Mouse (Mus musculus) MEL (cell line): ENCODE data around the gene Hoxc6. TPM values are rescaled to one million over a fixed set of nuclear protein-coding genes. Genes with fewer than 3 reads are reported as not detected.

Experiments
- DNase-seq: peaks from one replicate; pipeline ENCODE4 v3.0.0; 2011; ENCODE audit warnings: low read depth, low spot score
- H3K27ac ChIP-seq: 2 replicates; pipeline ENCODE4 v1.5.1; 2012; ENCODE audit warnings: low read depth, mild to moderate bottlenecking, control low read depth, low read length, moderate library complexity; ENCODE audit not compliant: control insufficient read depth
- H3K27me3 ChIP-seq, 2 experiments: fragments of 150-350 bp in 1 of 2; sonication (generic) in 1 of 2; 2 replicates each; pipeline ENCODE4 v1.6.1; 2012; ENCODE audit warnings: low read length in 2 of 2, mild to moderate bottlenecking in 2 of 2, improper control_type of control experiment in 1 of 2, moderate library complexity in 1 of 2; ENCODE audit not compliant: insufficient read depth in 2 of 2, control insufficient read depth in 1 of 2
- H3K36me3 ChIP-seq, 2 experiments: 2 replicates each; pipeline ENCODE4 v1.6.1; 2012 to 2014; ENCODE audit warnings: low read length in 2 of 2, improper control_type of control experiment in 1 of 2, inconsistent platforms in 1 of 2, mild to moderate bottlenecking in 1 of 2; ENCODE audit not compliant: insufficient read depth in 2 of 2, control insufficient read depth in 1 of 2
- H3K4me1 ChIP-seq, 2 experiments: fragments of 150-350 bp in 1 of 2; sonication (generic) in 1 of 2; 2 replicates each; pipeline ENCODE4 v1.6.1; 2012; ENCODE audit warnings: low read length in 2 of 2, improper control_type of control experiment in 1 of 2, mild to moderate bottlenecking in 1 of 2; ENCODE audit not compliant: insufficient read depth in 2 of 2, control insufficient read depth in 1 of 2
- H3K4me3 ChIP-seq, 2 experiments: fragments of 150-350 bp in 1 of 2; sonication (generic) in 1 of 2; 2 replicates each; pipeline ENCODE4 v1.5.1; 2012; ENCODE audit warnings: low read depth in 2 of 2, low read length in 2 of 2, mild to moderate bottlenecking in 2 of 2, moderate library complexity in 2 of 2, control low read depth in 1 of 2, improper control_type of control experiment in 1 of 2; ENCODE audit not compliant: control insufficient read depth in 1 of 2, insufficient read depth in 1 of 2
- H3K79me2 ChIP-seq: 2 replicates; pipeline ENCODE4 v1.6.1; 2012; ENCODE audit warnings: mild to moderate bottlenecking, low read length, moderate library complexity; ENCODE audit not compliant: control insufficient read depth, poor library complexity, insufficient read depth
- H3K9ac ChIP-seq: 2 replicates; pipeline ENCODE4 v1.6.1; 2012; ENCODE audit warnings: low read depth, mild to moderate bottlenecking, control low read depth, low read length, moderate library complexity; ENCODE audit not compliant: control insufficient read depth, poor library complexity, severe bottlenecking
- H3K9me3 ChIP-seq: fragments of 150-350 bp; sonication (generic); replicated peaks from 2 replicates; pipeline ENCODE4 v1.6.1; 2012; ENCODE audit warnings: mild to moderate bottlenecking, low read length, improper control_type of control experiment, moderate library complexity; ENCODE audit not compliant: insufficient read depth
- CHD1 ChIP-seq: IDR thresholded peaks from 2 replicates; pipeline ENCODE4 v1.6.1; 2012; ENCODE audit warnings: low read depth, mild to moderate bottlenecking, inconsistent platforms, low read length, improper control_type of control experiment
- CHD2 ChIP-seq: IDR thresholded peaks from 2 replicates; pipeline ENCODE4 v1.6.1; 2011; ENCODE audit warnings: low read length, improper control_type of control experiment
- CTCF ChIP-seq, 3 experiments: IDR thresholded peaks in 2 of 3; conservative IDR thresholded peaks in 1 of 3; 2 replicates each; pipeline ENCODE4 v1.5.1; 2011 to 2012; ENCODE audit warnings: low read length in 3 of 3, low read depth in 2 of 3, mild to moderate bottlenecking in 2 of 3, improper control_type of control experiment in 1 of 3, inconsistent platforms in 1 of 3, mixed read lengths in 1 of 3, moderate library complexity in 1 of 3; ENCODE audit not compliant: control insufficient read depth in 1 of 3, insufficient read depth in 1 of 3, poor library complexity in 1 of 3, severe bottlenecking in 1 of 3
- E2F4 ChIP-seq: IDR thresholded peaks from 2 replicates; pipeline ENCODE4 v1.6.1; 2011; ENCODE audit warnings: low read depth, low read length, improper control_type of control experiment, borderline replicate concordance
- ELF1 ChIP-seq: IDR thresholded peaks from 2 replicates; pipeline ENCODE4 v1.6.1; 2014; ENCODE audit warnings: low read depth, mild to moderate bottlenecking, inconsistent platforms, low read length, improper control_type of control experiment, moderate library complexity
- ETS1 ChIP-seq: IDR thresholded peaks from 2 replicates; pipeline ENCODE4 v1.6.1; 2012; ENCODE audit warnings: low read depth, mild to moderate bottlenecking, inconsistent platforms, low read length, improper control_type of control experiment, moderate library complexity
- GABPA ChIP-seq: IDR thresholded peaks from 2 replicates; pipeline ENCODE4 v1.6.1; 2012; ENCODE audit warnings: low read depth, mild to moderate bottlenecking, inconsistent platforms, low read length, improper control_type of control experiment, moderate library complexity
- HCFC1 ChIP-seq: IDR thresholded peaks from 2 replicates; pipeline ENCODE4 v1.6.1; 2012; ENCODE audit warnings: low read depth, mild to moderate bottlenecking, inconsistent platforms, low read length, improper control_type of control experiment, moderate library complexity
- JUND ChIP-seq: IDR thresholded peaks from 2 replicates; pipeline ENCODE4 v1.6.1; 2011; ENCODE audit warnings: low read depth, mild to moderate bottlenecking, improper control_type of control experiment, low read length
- KAT2A ChIP-seq: conservative IDR thresholded peaks from 2 replicates; pipeline ENCODE4 v1.6.1; 2012; ENCODE audit warnings: low read depth, low read length, improper control_type of control experiment, inconsistent platforms
- MAX ChIP-seq: IDR thresholded peaks from 2 replicates; pipeline ENCODE4 v1.6.1; 2011; ENCODE audit warnings: low read length, improper control_type of control experiment
- MAZ ChIP-seq: IDR thresholded peaks from 2 replicates; pipeline ENCODE4 v1.6.1; 2012; ENCODE audit warnings: low read depth, mild to moderate bottlenecking, inconsistent platforms, low read length, improper control_type of control experiment
- MEF2A ChIP-seq: IDR thresholded peaks from 2 replicates; pipeline ENCODE4 v1.6.1; 2014; ENCODE audit warnings: low read depth, mild to moderate bottlenecking, inconsistent platforms, low read length, improper control_type of control experiment; ENCODE audit not compliant: poor library complexity, insufficient replicate concordance, severe bottlenecking; ENCODE audit errors: extremely low read depth
- MXI1 ChIP-seq: IDR thresholded peaks from 2 replicates; pipeline ENCODE4 v1.6.1; 2011; ENCODE audit warnings: mild to moderate bottlenecking, low read depth, low read length, improper control_type of control experiment
- MYB ChIP-seq: IDR thresholded peaks from 2 replicates; pipeline ENCODE4 v1.6.1; 2011; ENCODE audit warnings: mild to moderate bottlenecking, low read depth, low read length, improper control_type of control experiment
- MYC ChIP-seq: IDR thresholded peaks from 2 replicates; pipeline ENCODE4 v1.6.1; 2011; ENCODE audit warnings: low read depth, mild to moderate bottlenecking, low read length, improper control_type of control experiment, moderate library complexity
- NELFE ChIP-seq: IDR thresholded peaks from 2 replicates; pipeline ENCODE4 v1.6.1; 2011; ENCODE audit warnings: low read depth, low read length, improper control_type of control experiment
- POLR2A ChIP-seq, 2 experiments: IDR thresholded peaks; 2 replicates each; pipeline ENCODE4 v1.6.1; 2011 to 2012; ENCODE audit warnings: low read length in 2 of 2, mild to moderate bottlenecking in 2 of 2, control low read depth in 1 of 2, improper control_type of control experiment in 1 of 2, low read depth in 1 of 2, moderate library complexity in 1 of 2; ENCODE audit not compliant: control insufficient read depth in 1 of 2, insufficient read depth in 1 of 2, poor library complexity in 1 of 2
- POLR2AphosphoS2 ChIP-seq: IDR thresholded peaks from 2 replicates; pipeline ENCODE4 v1.6.1; 2011; ENCODE audit warnings: low read length, improper control_type of control experiment
- POLR2AphosphoS5 ChIP-seq: IDR thresholded peaks from 2 replicates; pipeline ENCODE4 v1.6.1; 2012; ENCODE audit warnings: low read depth, borderline replicate concordance, mild to moderate bottlenecking, inconsistent platforms, low read length, moderate library complexity, mixed read lengths
- RAD21 ChIP-seq: IDR thresholded peaks from 2 replicates; pipeline ENCODE4 v1.6.1; 2011; ENCODE audit warnings: mild to moderate bottlenecking, low read depth, low read length, improper control_type of control experiment
- SIN3A ChIP-seq: IDR thresholded peaks from 2 replicates; pipeline ENCODE4 v1.6.1; 2012; ENCODE audit warnings: low read length, improper control_type of control experiment, inconsistent platforms
- SMC3 ChIP-seq: IDR thresholded peaks from 2 replicates; pipeline ENCODE4 v1.6.1; 2011; ENCODE audit warnings: low read depth, low read length, improper control_type of control experiment
- TBP ChIP-seq: IDR thresholded peaks from 2 replicates; pipeline ENCODE4 v1.8.0; 2011; ENCODE audit warnings: low read depth, low read length, improper control_type of control experiment
- UBTF ChIP-seq: IDR thresholded peaks from 2 replicates; pipeline ENCODE4 v1.6.1; 2012; ENCODE audit warnings: low read depth, mild to moderate bottlenecking, inconsistent platforms, low read length, improper control_type of control experiment, moderate library complexity, borderline replicate concordance; ENCODE audit not compliant: insufficient read depth
- USF1 ChIP-seq: IDR thresholded peaks from 2 replicates; pipeline ENCODE4 v1.6.1; 2014; ENCODE audit warnings: low read depth, mild to moderate bottlenecking, inconsistent platforms, low read length, improper control_type of control experiment, moderate library complexity
- USF2 ChIP-seq, 2 experiments: IDR thresholded peaks; 2 replicates each; pipeline ENCODE4 v1.6.1; 2011 to 2012; ENCODE audit warnings: improper control_type of control experiment in 2 of 2, low read length in 2 of 2, borderline replicate concordance in 1 of 2, inconsistent platforms in 1 of 2, low read depth in 1 of 2, mild to moderate bottlenecking in 1 of 2; ENCODE audit not compliant: insufficient read depth in 1 of 2
- ZC3H11A ChIP-seq: IDR thresholded peaks from 2 replicates; pipeline ENCODE4 v1.6.1; 2012; ENCODE audit warnings: low read depth, mild to moderate bottlenecking, inconsistent platforms, low read length, improper control_type of control experiment
- ZNF384 ChIP-seq: IDR thresholded peaks from 2 replicates; pipeline ENCODE4 v1.6.1; 2012; ENCODE audit warnings: low read depth, mild to moderate bottlenecking, inconsistent platforms, low read length, improper control_type of control experiment
- polyA plus RNA-seq, 2 experiments: library from polyadenylated mRNA; stranded (reverse) in 1 of 2; unstranded in 1 of 2; fragments of >175 nt in 1 of 2; fragments of >200 nt in 1 of 2; gene quantifications; 2 replicates each; pipeline versions ENCODE4 v1.2.1 to v1.2.4; 2012; ENCODE audit warnings: low replicate concordance in 2 of 2, low read depth in 1 of 2; ENCODE audit not compliant: insufficient read length in 2 of 2, insufficient read depth in 1 of 2, missing spikeins in 1 of 2
- total RNA-seq: library from RNA; depleted of rRNA; stranded (reverse); fragments of 300-350 nt; gene quantifications from 2 replicates; pipeline ENCODE4 v1.2.3, GENCODE M21; 2012

The Hoxc6 gene
- total and polyA plus RNA-seq, 3 experiments = 2.3 to 9.4 TPM; not detected in 1

DNA sequence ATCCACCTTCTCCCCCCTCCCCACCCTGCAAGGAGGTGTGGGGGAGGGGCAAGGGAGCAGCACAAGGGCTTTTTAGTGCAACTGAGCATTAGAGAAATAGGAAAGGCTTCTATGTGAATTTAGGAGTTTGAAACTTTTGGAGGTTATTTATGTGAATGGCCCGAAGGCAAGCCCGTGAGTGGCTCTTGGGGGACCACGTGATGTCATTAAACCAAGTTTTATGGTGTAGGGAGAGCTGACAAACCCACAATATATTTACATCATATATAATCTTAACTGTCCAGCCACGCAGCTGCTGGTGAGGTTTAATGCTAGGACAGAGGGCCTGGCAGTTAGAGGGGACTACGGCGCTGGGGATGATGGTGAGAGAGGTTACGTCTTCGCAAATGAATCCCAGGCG, 20.6 kb downstream of the Hoxc6 start, which contains the start of gene Hoxc4:
Gene Hoxc4 (plus strand): TSS at position 299 of the 400 bp plus-strand sequence.
- Histone ChIP-seq H3K9ac (no peak within 1 kb of the TSS), H3K36me3 (peaks cover 0 to 11% of the 10 kb centered on the region in 2 experiments; a peak in 2 of 4 replicates), H3K27ac (no peak within 1 kb of the TSS), H3K79me2 (no peaks in the 10 kb centered on the region), H3K9me3 (no peaks in the 10 kb centered on the region), H3K4me3 (no peak within 1 kb of the TSS), H3K27me3 (no peaks in the 10 kb centered on the region), H3K4me1 (peaks cover 5 to 8% of the 10 kb centered on the region in 2 experiments)
- TF ChIP-seq KAT2A = no peak
- no peak for TF ChIP-seq CTCF (IDR thresholded peaks at IDR 0.05 in 2 of 3, conservative IDR thresholded peaks at IDR 0.05 in 1 of 3; ENCODE audit: control insufficient read depth in 1 of 3, insufficient read depth in 1 of 3, low read depth in 2 of 3, low read length in 3 of 3, poor library complexity in 1 of 3, severe bottlenecking in 1 of 3)
- TF ChIP-seq MEF2A = no peak
- TF ChIP-seq NELFE = no peak
- TF ChIP-seq USF2 (IDR thresholded peaks at IDR 0.05; ENCODE audit: borderline replicate concordance in 1 of 2, insufficient read depth in 1 of 2, low read depth in 1 of 2, low read length in 2 of 2) = no peak
- no peak for TF ChIP-seq JUND
- no peak for TF ChIP-seq HCFC1
- no peak for TF ChIP-seq ETS1
- no peak for TF ChIP-seq SIN3A
- no peak for TF ChIP-seq MYC
- no peak for TF ChIP-seq MXI1
- no peak for TF ChIP-seq SMC3
- no peak for TF ChIP-seq ZC3H11A
- TF ChIP-seq RAD21 = no peak
- no peak for TF ChIP-seq USF1
- no peak for TF ChIP-seq POLR2AphosphoS2
- TF ChIP-seq MAX = no peak
- DNase-seq = no peak

DNA sequence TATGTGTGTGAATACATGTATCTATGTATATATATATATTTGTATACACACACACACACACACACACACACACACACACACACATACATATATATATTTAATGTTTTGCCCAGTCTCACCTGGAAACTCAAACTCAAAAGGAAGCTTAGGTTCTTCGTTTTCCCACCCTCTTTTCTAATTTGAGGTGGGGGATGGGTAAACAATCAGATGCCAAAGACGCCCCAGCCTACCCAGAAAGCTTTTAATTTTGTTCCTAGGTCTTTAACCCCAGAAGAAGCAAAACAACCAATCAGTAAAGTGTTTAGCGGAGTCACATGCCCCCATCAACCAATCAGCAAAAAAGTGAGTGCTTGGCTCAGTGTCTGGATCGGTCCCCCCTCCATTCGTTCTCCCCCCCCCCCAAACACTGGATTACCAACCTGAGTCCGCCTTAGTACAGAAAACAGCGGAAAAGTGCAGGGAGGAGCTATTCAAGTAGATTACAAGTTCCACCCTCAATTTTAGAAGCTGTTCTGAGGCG, 22.9 kb downstream of the Hoxc6 start:
- Histone ChIP-seq H3K9ac (peak overlapping the region; percentile 68), H3K4me1 (peaks cover 5 to 8% of the 10 kb centered on the region in 2 experiments), H3K79me2 (no peaks in the 10 kb centered on the region), H3K36me3 (peaks cover 0 to 11% of the 10 kb centered on the region in 2 experiments; a peak in 2 of 4 replicates), H3K27ac (peak overlapping the region; percentile 69), H3K9me3 (no peaks in the 10 kb centered on the region), H3K4me3 (peak overlapping the region; percentile 47 to 70), H3K27me3 (no peaks in the 10 kb centered on the region)
- DNase-seq = peak; percentile 93
- TF ChIP-seq CHD1 = no peak
- no peak for TF ChIP-seq CTCF (IDR thresholded peaks at IDR 0.05 in 2 of 3, conservative IDR thresholded peaks at IDR 0.05 in 1 of 3; ENCODE audit: control insufficient read depth in 1 of 3, insufficient read depth in 1 of 3, low read depth in 2 of 3, low read length in 3 of 3, poor library complexity in 1 of 3, severe bottlenecking in 1 of 3)
- TF ChIP-seq MYB = no peak
- TF ChIP-seq GABPA = no peak
- peak; percentile 68; the same call in 1 of the 2 replicates for TF ChIP-seq HCFC1
- TF ChIP-seq ZNF384 = no peak
- TF ChIP-seq MAX = peak; percentile 98
- TF ChIP-seq POLR2A (IDR thresholded peaks at IDR 0.05; ENCODE audit: control insufficient read depth in 1 of 2, insufficient read depth in 1 of 2, low read depth in 1 of 2, low read length in 2 of 2, poor library complexity in 1 of 2) = no peak; a peak in 1 of 4 replicates
- 0 out of 2 replicates have a peak, but pooled peaks have one; percentile 45 for TF ChIP-seq TBP
- TF ChIP-seq MXI1 = no peak
- TF ChIP-seq JUND = no peak
- no peak for TF ChIP-seq SMC3
- TF ChIP-seq ETS1 = no peak
- TF ChIP-seq UBTF = no peak
- TF ChIP-seq ELF1 = no peak
- peak; percentile 70 for TF ChIP-seq CHD2
- TF ChIP-seq MAZ = peak; percentile 81
- no peak; the same call in 1 of the 2 replicates for TF ChIP-seq NELFE
- TF ChIP-seq POLR2AphosphoS5 = no peak
- TF ChIP-seq USF1 = peak; percentile 99
- no peak for TF ChIP-seq RAD21
- TF ChIP-seq E2F4 = no peak
- TF ChIP-seq ZC3H11A = no peak
- TF ChIP-seq USF2 (IDR thresholded peaks at IDR 0.05; ENCODE audit: borderline replicate concordance in 1 of 2, insufficient read depth in 1 of 2, low read depth in 1 of 2, low read length in 2 of 2) = peak; percentile 83 to 97; a peak in 3 of 4 replicates
